Mouse (Mus musculus) forebrain, postnatal 0 days (tissue): ENCODE measurements at regions not wholly inside any gene's neighbourhood (a gene's known extent, or its start where the extent isn't known, plus 50 kb on each side); places are given as distances from the start of the nearest gene placed in this dataset.

Experiments
- ATAC-seq: fragments of 200-750 bp; cut with Nextera tagmentation; 2 replicates; pipeline ENCODE4 v1.8.0; 2017; ENCODE audit warnings: mild to moderate bottlenecking, moderate library complexity
- DNase-seq: peaks from one replicate; pipeline ENCODE4 v3.0.0-alpha.2; 2015
- H3K27ac ChIP-seq: fragments of 300-500 bp; sonication (generic); 2 replicates; pipeline ENCODE4 v1.5.1; 2014; ENCODE audit warnings: low read depth, mild to moderate bottlenecking, antibody characterized with exemption, low read length, moderate library complexity, mixed read lengths
- H3K27me3 ChIP-seq: fragments of 300-500 bp; sonication (generic); 2 replicates; pipeline ENCODE4 v1.6.1; 2014; ENCODE audit warnings: mild to moderate bottlenecking, low read length, mixed read lengths; ENCODE audit not compliant: insufficient read depth
- H3K36me3 ChIP-seq: fragments of 300-500 bp; sonication (generic); 2 replicates; pipeline ENCODE4 v1.6.1; 2014; ENCODE audit warnings: mild to moderate bottlenecking, moderate library complexity; ENCODE audit not compliant: insufficient read depth
- H3K4me1 ChIP-seq: fragments of 300-500 bp; sonication (generic); 2 replicates; pipeline ENCODE4 v1.6.1; 2014; ENCODE audit warnings: antibody characterized with exemption; ENCODE audit not compliant: insufficient read depth
- H3K4me2 ChIP-seq: fragments of 300-500 bp; sonication (generic); 2 replicates; pipeline ENCODE4 v1.6.1; 2014; ENCODE audit warnings: low read depth, mild to moderate bottlenecking, moderate library complexity
- H3K4me3 ChIP-seq: fragments of 300-500 bp; sonication (generic); 2 replicates; pipeline ENCODE4 v1.5.1; 2014; ENCODE audit warnings: low read depth, low read length, mixed read lengths
- H3K9ac ChIP-seq: fragments of 300-500 bp; sonication (generic); 2 replicates; pipeline ENCODE4 v1.6.1; 2014; ENCODE audit warnings: mild to moderate bottlenecking
- H3K9me3 ChIP-seq: fragments of 300-500 bp; sonication (generic); 2 replicates; pipeline ENCODE4 v1.6.1; 2016; ENCODE audit warnings: low read length
- CTCF ChIP-seq: sonication (generic); IDR thresholded peaks from 2 replicates; pipeline ENCODE4 v1.5.1; 2016; ENCODE audit warnings: antibody characterized with exemption, control low read depth, low read depth
- WGBS: fragments of 180-500 bp; shearing (Covaris S2); extraction: QIAGEN DNeasy Blood & Tissue Kit; methylation state at CpG from one replicate; pipeline ENCODE4 v1.1.7; 2014; 5-methylcytosine and 5-hydroxymethylcytosine counted together

GRCm38 (mm10) chr3:20695322-20695859 is 328.4 kb upstream of the Agtr1b start:
- H3K4me1 ChIP-seq: no peaks in the 10 kb centered on the region
- no peaks in the 10 kb centered on the region for H3K27me3 ChIP-seq
- no peak for ATAC-seq
- H3K4me3 ChIP-seq: no peak overlapping the region
- DNase-seq: no peak
- no peaks in the 10 kb centered on the region for H3K9me3 ChIP-seq
- H3K9ac ChIP-seq: no peak overlapping the region
- TF ChIP-seq CTCF: no peak
- H3K27ac ChIP-seq: no peak overlapping the region
- H3K4me2 ChIP-seq: no peak overlapping the region
- 79% methylated on average over 2 of the region's 2 CpGs for WGBS
- no peaks in the 10 kb centered on the region for H3K36me3 ChIP-seq

GRCm38 (mm10) chr3:20680944-20681494 is 314.0 kb upstream of the Agtr1b start:
- H3K27ac ChIP-seq: no peak overlapping the region
- H3K36me3 ChIP-seq: no peaks in the 10 kb centered on the region
- no peak for ATAC-seq
- no peaks in the 10 kb centered on the region for H3K4me1 ChIP-seq
- H3K9ac ChIP-seq: no peak overlapping the region
- no peak for DNase-seq
- no peaks in the 10 kb centered on the region for H3K27me3 ChIP-seq
- 83% methylated on average over 6 of the region's 6 CpGs for WGBS
- no peak for TF ChIP-seq CTCF
- no peaks in the 10 kb centered on the region for H3K9me3 ChIP-seq
- no peak overlapping the region for H3K4me3 ChIP-seq
- no peak overlapping the region for H3K4me2 ChIP-seq

GRCm38 (mm10) chr3:20661883-20662282 is 294.9 kb upstream of the Agtr1b start:
- WGBS: 55% methylated on average over 1 of the region's 1 CpGs
- H3K27ac ChIP-seq: no peak overlapping the region
- H3K4me1 ChIP-seq: no peaks in the 10 kb centered on the region
- H3K4me2 ChIP-seq: no peak overlapping the region
- no peaks in the 10 kb centered on the region for H3K36me3 ChIP-seq
- ATAC-seq (no peak), DNase-seq (peak; percentile 14)
- no peak overlapping the region for H3K4me3 ChIP-seq
- no peak for TF ChIP-seq CTCF
- no peaks in the 10 kb centered on the region for H3K9me3 ChIP-seq
- H3K27me3 ChIP-seq: no peaks in the 10 kb centered on the region
- no peak overlapping the region for H3K9ac ChIP-seq

GRCm38 (mm10) chr3:20655345-20655744 is 288.4 kb upstream of the Agtr1b start:
- TF ChIP-seq CTCF: peak; percentile 80
- Histone ChIP-seq H3K4me2 (no peak overlapping the region), H3K27me3 (no peaks in the 10 kb centered on the region), H3K9me3 (no peaks in the 10 kb centered on the region), H3K36me3 (no peaks in the 10 kb centered on the region), H3K9ac (no peak overlapping the region), H3K4me3 (no peak overlapping the region), H3K4me1 (no peaks in the 10 kb centered on the region; the same call in 1 of the 2 replicates), H3K27ac (no peak overlapping the region)
- WGBS: 0% methylated on average over 1 of the region's 1 CpGs
- DNase-seq (peak; percentile 82), ATAC-seq (no peak)
